Mouse (Mus musculus): ENCODE results near the gene Gm11627. TPM values are rescaled to one million over a fixed set of nuclear protein-coding genes. Genes with fewer than 3 reads are reported as not detected.

Gm11627 gene
- polyA plus RNA-seq, 1 experiment from 2014 or later: 9.1 TPM

DNA sequence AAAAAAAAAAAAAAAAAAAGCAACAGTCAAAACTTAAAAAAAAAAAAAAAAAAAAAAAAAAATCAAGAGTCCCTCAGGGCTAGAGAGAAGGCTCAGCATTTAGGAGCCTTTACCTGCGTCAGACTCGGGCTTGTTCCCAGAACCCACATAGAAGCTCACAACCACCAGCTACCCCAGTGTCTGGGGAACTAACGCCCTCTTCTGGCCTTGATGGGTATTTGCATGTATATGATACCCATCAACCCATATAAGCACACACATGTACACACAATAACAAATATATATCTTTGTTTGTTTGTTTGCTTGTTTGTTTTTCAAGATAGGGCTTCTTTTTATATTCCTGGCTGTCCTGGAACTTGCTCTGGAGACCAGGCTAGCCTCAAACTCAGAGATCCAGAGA, 8.3 kb upstream of the Gm11627 start:
- 81% methylated on average over 3 of the region's 3 CpGs for WGBS
- Histone ChIP-seq H3K4me2 (replicated peaks) (no peak overlapping the region), H3K9me3 (peaks cover 6% of the 10 kb centered on the region), H3K9ac (no peak overlapping the region), H3K36me3 (no peaks in the 10 kb centered on the region), H3K4me1 (peaks cover 6% of the 10 kb centered on the region), H3K27ac (no peak overlapping the region), H3K27me3 (no peaks in the 10 kb centered on the region), H3K4me3 (no peak overlapping the region)
- no peak for ATAC-seq (ENCODE audit: low FRiP score, low read depth)

DNA sequence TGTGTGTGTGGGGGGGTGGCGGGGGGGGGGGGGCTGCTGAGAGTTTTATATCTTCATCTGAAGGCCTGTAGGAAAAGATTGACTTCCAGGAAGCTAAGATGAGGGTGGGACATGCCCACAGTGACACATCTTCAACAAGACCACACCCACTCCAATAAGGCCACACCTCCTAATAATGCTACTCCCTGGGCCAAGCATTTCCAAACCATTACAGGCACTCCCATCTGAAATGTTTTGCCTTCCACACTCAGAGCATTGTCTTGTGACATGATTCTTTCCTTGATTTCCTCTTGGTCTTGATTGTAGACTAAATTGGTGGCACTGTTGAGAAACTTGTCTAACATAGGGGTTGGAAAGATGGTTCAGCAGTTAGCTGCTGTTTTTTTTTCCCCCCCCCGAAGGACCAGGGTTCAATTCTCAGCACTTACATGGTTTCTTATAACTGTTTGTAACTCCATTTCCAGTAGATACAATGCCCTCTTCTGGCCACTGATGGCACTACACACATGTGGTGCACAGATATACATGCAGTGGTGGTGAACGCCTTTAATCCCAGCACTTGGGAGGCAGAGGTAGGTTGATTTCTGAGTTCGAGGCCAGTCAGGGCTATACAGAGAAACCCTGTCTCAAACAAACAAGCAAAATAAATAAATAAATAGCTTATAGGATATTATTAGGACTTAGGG, 7.3 kb upstream of the Gm11627 start:
- no peak overlapping the region for H3K27ac ChIP-seq
- H3K9ac ChIP-seq: no peak overlapping the region
- peaks cover 6% of the 10 kb centered on the region for H3K9me3 ChIP-seq
- H3K36me3 ChIP-seq: no peaks in the 10 kb centered on the region
- H3K4me3 ChIP-seq: no peak overlapping the region
- peaks cover 16% of the 10 kb centered on the region for H3K4me1 ChIP-seq
- WGBS: 87% methylated on average over 4 of the region's 4 CpGs
- H3K27me3 ChIP-seq: no peaks in the 10 kb centered on the region
- H3K4me2 ChIP-seq (replicated peaks): no peak overlapping the region
- no peak for ATAC-seq (ENCODE audit: low FRiP score, low read depth)

DNA sequence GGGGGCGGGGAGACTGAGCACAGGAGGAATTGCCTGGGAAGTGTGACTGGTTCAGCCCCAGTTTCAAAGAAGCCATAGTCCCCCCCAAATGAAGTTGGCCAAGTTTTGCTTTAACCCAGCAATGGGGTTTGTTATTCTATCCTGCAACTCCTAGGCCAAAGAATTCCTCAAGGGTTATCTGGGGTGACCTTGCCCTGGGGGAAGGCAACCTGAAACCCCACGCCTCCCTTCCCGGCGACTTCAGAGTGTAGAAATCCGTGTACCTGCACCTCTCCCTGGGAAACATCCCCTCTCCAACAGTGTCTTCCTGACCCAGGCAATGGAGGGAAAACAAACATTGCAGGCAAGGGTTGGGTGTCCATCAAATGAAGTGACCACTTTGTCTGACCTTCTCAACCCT, 3.5 kb upstream of the Gm11627 start:
- ATAC-seq (ENCODE audit: low FRiP score, low read depth): no peak

DNA sequence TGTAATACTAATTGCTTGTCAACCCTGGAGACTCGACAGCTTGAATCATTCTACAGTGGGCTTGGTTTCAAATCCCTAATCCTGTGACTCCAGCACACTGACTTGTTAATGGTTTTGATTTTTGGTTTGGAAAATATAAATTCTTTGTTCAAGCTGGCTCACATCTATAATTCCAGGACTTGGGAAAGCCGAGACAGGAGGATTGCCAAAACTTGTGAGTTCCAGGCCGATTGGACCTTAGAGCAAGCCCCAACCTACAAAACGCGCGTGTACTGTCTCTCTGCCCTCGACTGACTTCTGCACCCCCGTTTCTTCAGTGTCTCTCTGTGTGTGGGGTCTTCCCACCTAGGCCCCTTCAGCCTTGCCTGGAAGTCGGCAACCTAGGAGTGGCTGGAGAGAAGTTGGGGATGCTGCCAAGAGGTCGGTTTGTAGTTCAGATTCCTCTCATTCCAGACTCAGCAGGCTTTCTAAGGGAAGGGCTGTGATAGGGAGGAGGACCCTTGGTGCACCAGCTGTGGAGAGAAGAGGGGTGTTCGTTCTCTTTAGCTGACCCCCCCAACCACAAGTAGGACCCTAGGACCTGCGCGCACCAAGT, 2.9 kb upstream of the Gm11627 start:
- H3K27ac ChIP-seq: peak overlapping the region; percentile 86
- H3K9ac ChIP-seq: peak overlapping the region; percentile 5

More for the DNA sequence above, 3.5 kb upstream of the Gm11627 start:
- Histone ChIP-seq H3K27ac (peak overlapping the region; percentile 86), H3K4me2 (replicated peaks) (peak overlapping the region; percentile 35), H3K9ac (peak overlapping the region; percentile 5; the same call in 1 of the 2 replicates), H3K4me3 (no peak overlapping the region), H3K9me3 (peaks cover 6% of the 10 kb centered on the region), H3K27me3 (no peaks in the 10 kb centered on the region), H3K36me3 (no peaks in the 10 kb centered on the region), H3K4me1 (peaks cover 49% of the 10 kb centered on the region)
- 19% methylated on average over 5 of the region's 5 CpGs for WGBS

DNA sequence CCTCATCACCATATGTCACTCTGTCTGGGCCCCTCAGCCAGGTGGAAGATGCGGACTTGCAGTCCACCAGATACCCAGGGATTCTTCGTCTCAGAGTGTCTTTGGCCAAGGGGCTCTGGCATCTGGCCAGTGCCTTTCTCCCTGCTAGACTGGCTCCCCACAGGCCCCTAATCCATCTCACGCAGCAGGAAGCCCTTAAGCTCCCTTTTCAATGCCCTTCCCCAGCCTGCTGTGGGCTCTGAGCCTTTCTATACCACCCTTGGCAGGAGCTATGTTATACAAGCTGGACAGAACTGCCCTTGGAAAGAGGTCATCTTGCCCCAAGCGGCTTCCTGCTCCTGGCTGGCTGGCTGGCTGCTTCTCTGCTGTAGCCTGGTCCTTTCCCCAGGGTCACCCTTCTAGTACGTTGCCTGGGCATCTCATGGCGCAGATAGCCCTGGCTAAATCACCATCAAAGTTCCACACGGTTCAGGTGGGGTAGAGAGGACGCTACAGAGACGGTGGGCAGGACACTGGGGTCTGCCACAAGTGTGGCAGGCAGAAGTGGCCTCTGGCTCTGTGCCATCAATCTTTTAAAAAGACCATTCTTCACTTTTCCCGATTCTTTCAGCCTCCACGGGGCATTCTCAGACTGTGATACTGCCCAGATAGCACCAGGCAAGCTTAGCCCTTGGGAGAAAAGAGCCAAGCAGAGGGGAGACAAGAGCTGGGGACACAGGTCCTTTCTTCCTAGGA, 2.2 kb upstream of the Gm11627 start:
- Histone ChIP-seq H3K9ac (no peak overlapping the region; the same call in 1 of the 2 replicates), H3K27me3 (no peaks in the 10 kb centered on the region), H3K36me3 (no peaks in the 10 kb centered on the region), H3K4me3 (no peak overlapping the region), H3K4me1 (peaks cover 52% of the 10 kb centered on the region), H3K9me3 (peaks cover 2% of the 10 kb centered on the region), H3K4me2 (replicated peaks) (peak overlapping the region; percentile 35; the same call in 1 of the 2 replicates), H3K27ac (peak overlapping the region; percentile 86)
- 30% methylated on average over 11 of the region's 11 CpGs for WGBS
- ATAC-seq (ENCODE audit: low FRiP score, low read depth): no peak

More for the DNA sequence above, 2.9 kb upstream of the Gm11627 start:
- peak; percentile 37 for ATAC-seq (ENCODE audit: low FRiP score, low read depth)
- Histone ChIP-seq H3K4me1 (peaks cover 52% of the 10 kb centered on the region), H3K4me2 (replicated peaks) (peak overlapping the region; percentile 35), H3K36me3 (no peaks in the 10 kb centered on the region), H3K9me3 (peaks cover 6% of the 10 kb centered on the region), H3K27me3 (no peaks in the 10 kb centered on the region), H3K4me3 (no peak overlapping the region)
- WGBS: 15% methylated on average over 13 of the region's 13 CpGs

DNA sequence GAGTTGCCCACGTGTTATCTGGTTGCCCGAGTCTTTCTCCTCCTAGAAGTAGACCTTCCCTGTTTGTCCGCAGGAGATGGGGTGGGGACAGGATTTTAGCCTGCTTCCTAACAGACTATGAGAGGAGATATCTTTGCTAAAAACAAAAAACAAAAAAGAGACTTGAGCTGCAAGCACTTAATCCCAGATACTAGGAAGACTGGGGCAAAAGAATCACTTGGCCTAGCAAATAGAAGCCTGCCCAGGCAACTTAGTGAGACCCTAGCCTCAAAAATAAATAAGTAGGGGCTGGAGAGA, 721 bp upstream of the Gm11627 start:
- H3K4me3 ChIP-seq: peak overlapping the region; percentile 41
- peaks cover 52% of the 10 kb centered on the region for H3K4me1 ChIP-seq
- no peaks in the 10 kb centered on the region for H3K27me3 ChIP-seq

DNA sequence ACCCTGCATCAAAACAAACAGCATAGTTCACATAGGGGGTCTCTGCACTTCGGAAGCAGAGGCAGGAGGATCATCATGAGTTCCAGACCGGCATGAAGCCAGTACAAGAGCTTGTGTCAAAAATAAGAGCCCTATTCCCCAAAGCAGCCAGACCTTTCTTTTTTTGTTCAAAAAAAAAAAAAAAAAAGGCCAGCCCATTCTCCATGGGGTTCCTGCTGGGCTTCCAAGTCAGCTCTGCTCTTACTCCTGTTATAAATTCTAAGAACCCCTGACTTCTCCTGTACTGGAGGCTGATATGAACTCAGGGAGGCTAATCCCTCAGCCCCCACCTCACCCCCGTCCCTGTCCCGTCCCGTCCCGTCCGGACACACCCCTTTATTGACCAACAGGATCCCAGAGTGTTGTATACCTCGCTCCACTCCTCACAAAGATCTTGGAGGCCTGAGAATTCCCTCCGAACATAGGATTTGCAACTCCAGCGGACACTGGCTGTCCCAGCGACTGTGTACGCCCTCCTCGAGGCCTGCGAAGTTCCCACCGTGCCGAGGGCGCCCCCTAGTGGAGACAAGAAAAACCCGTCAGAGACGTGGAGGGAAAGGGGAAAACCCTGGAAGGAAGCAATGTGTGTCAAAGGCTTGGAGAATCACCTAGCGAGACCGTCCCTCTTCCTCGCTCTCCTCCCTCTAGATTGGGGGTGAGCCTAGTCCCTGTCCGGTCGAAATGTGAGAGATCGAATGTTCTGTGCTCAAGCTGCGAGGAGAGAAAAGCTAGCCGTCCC, 731 bp downstream of the Gm11627 start:
- peak overlapping the region; percentile 74 for H3K9ac ChIP-seq
- peaks cover 53% of the 10 kb centered on the region for H3K4me1 ChIP-seq
- WGBS: 10% methylated on average over 27 of the region's 27 CpGs
- peak overlapping the region; percentile 41 for H3K4me3 ChIP-seq
- H3K9me3 ChIP-seq: no peaks in the 10 kb centered on the region
- H3K4me2 ChIP-seq (replicated peaks): peak overlapping the region; percentile 66
- no peaks in the 10 kb centered on the region for H3K27me3 ChIP-seq
- H3K27ac ChIP-seq: peak overlapping the region; percentile 92
- no peaks in the 10 kb centered on the region for H3K36me3 ChIP-seq
- peak; percentile 31; the same call in 1 of the 2 replicates for ATAC-seq (ENCODE audit: low FRiP score, low read depth)

More for the DNA sequence above, 721 bp upstream of the Gm11627 start:
- WGBS: 62% methylated on average over 3 of the region's 3 CpGs
- Histone ChIP-seq H3K9me3 (no peaks in the 10 kb centered on the region), H3K4me2 (replicated peaks) (peak overlapping the region; percentile 66), H3K27ac (peak overlapping the region; percentile 92), H3K9ac (peak overlapping the region; percentile 74), H3K36me3 (no peaks in the 10 kb centered on the region)
- ATAC-seq (ENCODE audit: low FRiP score, low read depth): no peak

DNA sequence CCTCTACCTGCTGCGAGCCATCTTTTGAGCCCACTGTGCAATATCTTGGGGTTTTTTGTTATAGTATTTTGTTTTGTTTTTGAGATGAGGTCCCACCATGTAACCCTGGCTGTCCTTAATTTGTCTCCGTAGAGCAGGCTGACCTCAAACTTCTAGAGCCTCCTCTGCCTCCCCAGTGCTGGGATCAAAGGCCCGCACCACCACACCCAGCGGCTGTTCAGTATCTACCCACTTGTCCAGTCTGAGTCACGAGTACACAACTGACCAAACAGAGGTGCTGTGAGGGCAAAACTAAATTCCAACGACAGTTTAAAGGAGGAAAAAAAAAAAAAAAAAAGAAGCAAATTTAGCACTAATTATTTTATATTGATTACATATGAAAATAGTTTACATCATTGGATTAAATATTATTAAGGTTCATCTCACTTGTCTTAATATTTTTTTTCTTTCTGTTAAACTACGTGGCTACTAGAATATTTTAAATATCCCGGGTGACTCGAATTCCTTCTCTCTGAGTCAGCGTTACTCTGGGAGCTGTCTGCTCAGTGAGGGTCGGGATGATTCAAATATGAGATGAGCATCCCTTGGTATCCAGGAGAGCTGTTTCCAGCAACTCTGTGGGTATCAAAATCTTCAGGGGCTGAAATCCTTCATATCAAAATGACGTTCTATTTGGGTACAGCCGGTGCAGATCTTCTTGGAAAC, 3.1 kb downstream of the Gm11627 start:
- Histone ChIP-seq H3K9me3 (no peaks in the 10 kb centered on the region), H3K9ac (no peak overlapping the region), H3K4me2 (replicated peaks) (no peak overlapping the region), H3K36me3 (no peaks in the 10 kb centered on the region), H3K27ac (no peak overlapping the region), H3K4me3 (no peak overlapping the region), H3K27me3 (no peaks in the 10 kb centered on the region), H3K4me1 (peaks cover 38% of the 10 kb centered on the region)
- WGBS: 67% methylated on average over 13 of the region's 13 CpGs
- no peak for ATAC-seq (ENCODE audit: low FRiP score, low read depth)

DNA sequence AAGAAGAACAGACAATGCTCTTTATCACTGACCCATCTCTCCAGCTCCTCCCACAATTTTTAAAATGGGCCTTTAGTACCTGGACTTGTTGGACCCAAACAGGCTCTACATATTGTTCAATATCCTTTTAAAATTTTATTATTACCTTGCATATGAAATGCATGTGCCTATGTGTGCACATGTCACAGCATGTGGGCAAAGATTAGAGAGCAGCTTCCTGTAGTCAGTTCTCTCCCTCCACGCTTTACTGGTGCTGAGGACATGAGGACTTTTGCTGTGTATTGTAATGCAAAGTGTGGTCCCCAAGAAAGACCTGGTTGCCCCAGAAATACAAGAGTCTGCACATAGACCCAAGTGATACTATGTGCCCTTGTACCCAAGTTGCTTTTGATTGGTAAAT, 4.2 kb downstream of the Gm11627 start:
- H3K4me1 ChIP-seq: peaks cover 29% of the 10 kb centered on the region
- no peak overlapping the region for H3K4me2 ChIP-seq (replicated peaks)
- H3K9me3 ChIP-seq: no peaks in the 10 kb centered on the region
- H3K4me3 ChIP-seq: no peak overlapping the region
- ATAC-seq (ENCODE audit: low FRiP score, low read depth): no peak
- H3K27ac ChIP-seq: no peak overlapping the region
- H3K27me3 ChIP-seq: no peaks in the 10 kb centered on the region
- H3K36me3 ChIP-seq: no peaks in the 10 kb centered on the region
- WGBS: 54% methylated on average over 1 of the region's 1 CpGs
- H3K9ac ChIP-seq: no peak overlapping the region

DNA sequence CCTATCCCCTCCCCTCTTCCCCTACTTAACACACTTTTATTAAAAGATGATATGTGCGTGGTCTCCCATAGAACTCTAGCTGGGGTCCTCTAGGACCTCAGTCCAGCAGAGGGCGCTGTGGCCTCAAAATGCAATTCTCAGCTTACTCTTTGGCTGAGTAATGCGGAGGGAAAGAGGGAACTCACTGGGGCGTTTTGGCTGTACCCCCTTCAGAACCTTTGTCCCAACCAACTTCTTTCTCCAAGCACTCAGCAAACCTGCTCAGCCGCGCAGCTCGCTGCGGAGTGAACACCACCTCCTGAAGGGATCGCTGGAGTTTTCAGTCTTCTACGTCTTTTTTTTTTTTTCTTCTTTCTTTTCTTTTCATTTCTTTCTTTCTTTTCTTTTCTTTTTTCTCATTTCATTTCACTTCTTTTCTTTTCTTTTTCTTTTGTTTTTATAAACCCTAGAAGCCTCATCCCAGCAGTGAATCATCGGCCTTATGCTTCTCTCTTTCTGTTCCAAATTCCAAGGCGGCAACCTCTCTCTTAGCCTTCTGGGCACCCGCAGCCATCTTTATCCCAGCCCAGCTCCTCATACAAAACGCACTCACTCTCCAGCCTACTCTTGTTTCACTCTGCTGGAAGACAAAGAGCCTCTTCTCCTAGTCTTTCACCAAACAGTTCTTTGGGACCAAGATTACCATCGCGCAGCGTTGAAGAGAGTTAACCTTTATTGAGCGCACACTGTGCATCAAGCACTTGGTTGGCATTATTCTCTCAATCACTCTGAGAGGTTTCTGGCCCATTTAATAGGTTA, 6.2 kb downstream of the Gm11627 start:
- peak overlapping the region; percentile 37 for H3K4me3 ChIP-seq
- ATAC-seq (ENCODE audit: low FRiP score, low read depth): peak; percentile 82
- peak overlapping the region; percentile 55 for H3K27ac ChIP-seq
- H3K4me1 ChIP-seq: peaks cover 11% of the 10 kb centered on the region; the same call in 1 of the 2 replicates
- H3K4me2 ChIP-seq (replicated peaks): peak overlapping the region; percentile 61
- 13% methylated on average over 18 of the region's 18 CpGs for WGBS
- H3K36me3 ChIP-seq: no peaks in the 10 kb centered on the region
- H3K27me3 ChIP-seq: no peaks in the 10 kb centered on the region
- no peaks in the 10 kb centered on the region for H3K9me3 ChIP-seq
- H3K9ac ChIP-seq: peak overlapping the region; percentile 57
